Mouse (Mus musculus) midbrain, embryonic 11.5 days (tissue): ENCODE results near the gene Col27a1. TPM values are rescaled to one million over a fixed set of nuclear protein-coding genes. Genes with fewer than 3 reads are reported as not detected.

Experiments used
- ATAC-seq: fragments of 200-750 bp; cut with Nextera tagmentation; 2 replicates; pipeline ENCODE4 v1.8.0; 2017; ENCODE audit warnings: moderate TSS enrichment, moderate library complexity; ENCODE audit not compliant: low FRiP score
- DNase-seq: peaks from one replicate; pipeline ENCODE4 v3.0.0; 2015; ENCODE audit warnings: low spot score; ENCODE audit errors: missing footprints
- H3K27ac ChIP-seq: fragments of 300-500 bp; sonication (generic); 2 replicates; pipeline ENCODE4 v1.5.1; 2014; ENCODE audit warnings: low read depth, low read length
- H3K27me3 ChIP-seq: fragments of 300-500 bp; sonication (generic); 2 replicates; pipeline ENCODE4 v1.6.1; 2014; ENCODE audit warnings: mild to moderate bottlenecking, low read length, moderate library complexity, mixed read lengths; ENCODE audit not compliant: control insufficient read depth, insufficient read depth
- H3K36me3 ChIP-seq: fragments of 300-500 bp; sonication (generic); 2 replicates; pipeline ENCODE4 v1.6.1; 2014; ENCODE audit warnings: mild to moderate bottlenecking, low read length, moderate library complexity, mixed read lengths; ENCODE audit not compliant: control insufficient read depth, insufficient read depth
- H3K4me1 ChIP-seq: fragments of 300-500 bp; sonication (generic); 2 replicates; pipeline ENCODE4 v1.6.1; 2014; ENCODE audit warnings: low read length; ENCODE audit not compliant: control insufficient read depth, insufficient read depth
- H3K4me2 ChIP-seq: fragments of 300-500 bp; sonication (generic); 2 replicates; pipeline ENCODE4 v1.6.1; 2014; ENCODE audit warnings: mild to moderate bottlenecking, moderate library complexity
- H3K4me3 ChIP-seq: fragments of 300-500 bp; sonication (generic); 2 replicates; pipeline ENCODE4 v1.5.1; 2014; ENCODE audit warnings: low read depth, low read length
- H3K9ac ChIP-seq: fragments of 300-500 bp; sonication (generic); 2 replicates; pipeline ENCODE4 v1.6.1; 2014; ENCODE audit warnings: low read length
- H3K9me3 ChIP-seq: fragments of 300-500 bp; sonication (generic); 2 replicates; pipeline ENCODE4 v1.6.1; 2016; ENCODE audit warnings: low read length; ENCODE audit not compliant: control insufficient read depth
- WGBS: fragments of 180-500 bp; shearing (Covaris S2); extraction: QIAGEN DNeasy Blood & Tissue Kit; methylation state at CpG from one replicate; pipeline ENCODE4 v1.1.7; 2014; 5-methylcytosine and 5-hydroxymethylcytosine counted together
- polyA plus RNA-seq: library from polyadenylated mRNA; unstranded; fragments of >200 nt; fragmentation: Nextera tagmentation; extraction: Ambion mirVana; gene quantifications from 2 replicates; pipeline ENCODE4 v1.2.1, GENCODE M21; 2014

The Col27a1 gene
- polyA plus RNA-seq, 1 experiment from 2014 or later, result 2.3 TPM

DNA sequence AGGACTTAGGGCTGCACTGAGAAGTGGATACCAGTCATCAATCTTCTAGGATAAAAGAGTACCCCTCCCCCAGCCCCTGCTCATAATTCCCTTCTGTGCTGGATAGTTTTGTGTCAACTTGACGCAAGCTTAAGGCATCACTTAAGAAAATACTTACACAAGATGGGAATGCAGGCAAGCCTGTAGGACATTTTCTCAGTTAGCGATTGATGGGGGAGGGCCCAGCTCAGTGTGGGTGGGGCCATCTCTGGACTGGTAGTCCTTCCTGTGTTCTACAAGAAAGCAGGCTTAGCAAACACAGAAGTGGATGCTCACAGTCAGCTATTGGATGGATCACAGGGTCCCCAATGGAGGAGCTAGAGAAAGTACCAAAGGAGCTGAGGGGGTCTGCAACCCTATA, 19.4 kb upstream of the Col27a1 start:
- no peak overlapping the region for H3K27ac ChIP-seq
- DNase-seq (no peak), ATAC-seq (no peak)
- no peak overlapping the region for H3K9ac ChIP-seq
- H3K9me3 ChIP-seq, result no peaks in the 10 kb centered on the region
- no peak overlapping the region for H3K4me3 ChIP-seq
- H3K27me3 ChIP-seq, result no peaks in the 10 kb centered on the region
- WGBS, result 89% methylated on average over 2 of the region's 2 CpGs
- no peaks in the 10 kb centered on the region for H3K36me3 ChIP-seq
- no peaks in the 10 kb centered on the region for H3K4me1 ChIP-seq
- H3K4me2 ChIP-seq, result no peak overlapping the region

DNA sequence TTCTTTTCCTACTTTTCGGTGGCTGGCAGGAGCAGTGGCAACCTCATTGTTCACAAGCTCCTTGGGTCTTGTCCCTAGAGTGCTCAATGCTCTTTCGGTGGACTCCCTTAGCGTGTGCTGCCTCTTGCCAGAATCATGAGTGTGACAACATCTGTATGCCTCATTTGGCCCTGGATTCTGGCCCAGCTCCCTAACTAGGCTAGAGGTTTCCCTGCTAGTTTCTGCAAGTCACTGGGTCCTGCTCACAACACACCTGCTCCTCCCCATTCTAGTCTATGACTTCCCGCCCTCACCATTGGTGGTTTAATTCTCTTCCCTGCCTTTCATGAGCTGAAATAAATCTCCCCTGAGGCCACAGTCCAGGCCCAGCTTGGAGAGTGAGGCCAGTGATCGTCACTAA, 14.4 kb upstream of the Col27a1 start:
- no peaks in the 10 kb centered on the region for H3K27me3 ChIP-seq
- ATAC-seq (no peak), DNase-seq (no peak)
- no peaks in the 10 kb centered on the region for H3K9me3 ChIP-seq
- no peak overlapping the region for H3K27ac ChIP-seq
- 90% methylated on average over 5 of the region's 5 CpGs for WGBS
- no peaks in the 10 kb centered on the region for H3K36me3 ChIP-seq
- H3K9ac ChIP-seq, result no peak overlapping the region
- H3K4me3 ChIP-seq, result no peak overlapping the region
- H3K4me2 ChIP-seq, result no peak overlapping the region
- H3K4me1 ChIP-seq, result no peaks in the 10 kb centered on the region

DNA sequence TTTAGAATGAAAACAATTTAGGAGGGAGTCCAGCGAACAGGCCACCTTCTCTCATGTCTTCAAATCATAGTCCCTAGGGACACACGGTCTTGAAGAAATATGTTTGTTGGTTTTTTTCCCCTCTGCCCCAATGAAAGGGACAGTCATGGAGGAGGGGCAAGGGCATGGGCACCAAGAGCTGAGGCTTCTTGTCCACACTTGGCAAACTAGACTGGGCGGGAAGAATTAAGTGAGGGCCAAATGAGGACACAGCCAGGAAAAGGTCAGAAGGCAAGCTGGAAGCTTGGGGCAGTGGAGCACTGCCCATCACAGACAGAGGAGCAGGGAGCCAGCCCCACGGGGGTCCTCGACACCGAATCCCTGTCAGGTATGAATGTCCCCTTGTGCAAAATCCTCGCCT, 9.9 kb upstream of the Col27a1 start:
- H3K27me3 ChIP-seq, result no peaks in the 10 kb centered on the region
- no peaks in the 10 kb centered on the region for H3K4me1 ChIP-seq
- H3K4me2 ChIP-seq, result no peak overlapping the region
- H3K9ac ChIP-seq, result no peak overlapping the region
- H3K4me3 ChIP-seq, result no peak overlapping the region
- no peaks in the 10 kb centered on the region for H3K9me3 ChIP-seq
- no peak overlapping the region for H3K27ac ChIP-seq
- ATAC-seq (no peak), DNase-seq (peak; percentile 49)
- 94% methylated on average over 7 of the region's 7 CpGs for WGBS
- H3K36me3 ChIP-seq, result no peaks in the 10 kb centered on the region

DNA sequence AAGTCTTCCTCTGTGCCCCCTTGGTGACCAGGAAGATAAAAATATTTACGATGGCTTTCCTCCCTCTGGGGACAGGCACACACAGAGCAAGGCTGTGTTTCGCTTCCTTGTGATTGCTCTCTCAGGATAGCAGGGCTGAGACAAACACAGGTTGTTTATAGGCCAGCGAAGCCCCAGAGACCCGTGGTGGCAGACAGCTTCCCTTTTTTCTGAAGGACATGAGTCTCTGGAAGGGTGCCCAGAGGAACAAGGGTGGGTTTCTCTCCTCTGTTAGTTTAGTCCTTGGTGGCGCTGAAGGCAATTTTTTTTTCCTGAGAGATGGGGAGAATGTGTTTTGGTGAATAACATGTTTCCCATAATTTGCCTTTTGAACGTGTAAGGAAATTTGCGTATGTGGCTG, 8.2 kb upstream of the Col27a1 start:
- no peak overlapping the region for H3K4me3 ChIP-seq
- ATAC-seq (no peak), DNase-seq (peak; percentile 31)
- no peaks in the 10 kb centered on the region for H3K27me3 ChIP-seq
- H3K36me3 ChIP-seq, result no peaks in the 10 kb centered on the region
- no peaks in the 10 kb centered on the region for H3K9me3 ChIP-seq
- WGBS, result 85% methylated on average over 7 of the region's 7 CpGs
- no peaks in the 10 kb centered on the region for H3K4me1 ChIP-seq
- no peak overlapping the region for H3K4me2 ChIP-seq
- no peak overlapping the region for H3K9ac ChIP-seq
- H3K27ac ChIP-seq, result no peak overlapping the region

DNA sequence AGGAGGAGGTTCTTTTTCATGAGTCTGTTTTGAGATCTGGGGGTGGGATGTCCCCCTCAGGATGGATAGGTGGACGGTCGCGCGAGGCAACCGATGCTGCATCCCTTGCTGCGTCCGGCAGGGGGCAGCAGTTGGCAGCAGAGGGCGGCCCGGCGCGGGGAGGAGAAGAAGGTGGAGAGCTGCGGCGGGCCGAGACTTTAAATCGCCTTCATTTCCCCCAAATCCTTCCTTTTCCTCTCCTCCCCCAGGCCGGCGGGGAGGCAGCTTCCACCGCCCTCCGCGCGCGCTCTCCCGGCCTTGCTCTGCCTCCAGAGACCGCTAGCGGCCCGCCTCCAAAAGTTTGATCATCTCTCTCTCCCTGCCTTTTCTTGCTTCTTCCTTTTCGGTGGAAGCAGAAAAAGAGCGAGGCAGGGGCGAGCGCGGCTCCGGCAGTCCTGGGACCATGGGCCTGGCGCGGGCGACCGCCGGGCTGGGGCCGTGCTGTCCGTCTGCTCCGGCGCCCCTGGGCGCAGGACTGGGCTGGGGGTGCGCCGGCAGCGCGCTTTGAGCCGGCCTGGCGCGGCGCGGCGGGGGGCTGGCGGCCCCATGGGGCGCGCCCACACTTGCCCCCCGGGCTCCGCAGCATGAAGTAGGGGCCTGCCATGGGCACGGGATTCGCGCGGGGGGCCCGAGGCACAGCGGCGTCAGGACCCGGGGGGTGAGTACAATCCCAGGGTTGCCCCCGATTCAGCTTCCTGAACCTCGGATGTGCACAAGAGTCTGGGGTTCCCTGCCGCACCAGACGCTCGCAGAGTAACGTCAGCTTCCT, 1.6 kb downstream of the Col27a1 start:
- Histone ChIP-seq H3K27me3 (peaks cover 31% of the 10 kb centered on the region), H3K4me2 (peak overlapping the region; percentile 100), H3K36me3 (no peaks in the 10 kb centered on the region), H3K4me3 (peak overlapping the region; percentile 74), H3K27ac (no peak overlapping the region), H3K9me3 (no peaks in the 10 kb centered on the region), H3K9ac (peak overlapping the region; percentile 80), H3K4me1 (peaks cover 14% of the 10 kb centered on the region)
- ATAC-seq (peak; percentile 74), DNase-seq (peak; percentile 98)
- WGBS, result under 1% methylated on average over 48 of the region's 71 CpGs

DNA sequence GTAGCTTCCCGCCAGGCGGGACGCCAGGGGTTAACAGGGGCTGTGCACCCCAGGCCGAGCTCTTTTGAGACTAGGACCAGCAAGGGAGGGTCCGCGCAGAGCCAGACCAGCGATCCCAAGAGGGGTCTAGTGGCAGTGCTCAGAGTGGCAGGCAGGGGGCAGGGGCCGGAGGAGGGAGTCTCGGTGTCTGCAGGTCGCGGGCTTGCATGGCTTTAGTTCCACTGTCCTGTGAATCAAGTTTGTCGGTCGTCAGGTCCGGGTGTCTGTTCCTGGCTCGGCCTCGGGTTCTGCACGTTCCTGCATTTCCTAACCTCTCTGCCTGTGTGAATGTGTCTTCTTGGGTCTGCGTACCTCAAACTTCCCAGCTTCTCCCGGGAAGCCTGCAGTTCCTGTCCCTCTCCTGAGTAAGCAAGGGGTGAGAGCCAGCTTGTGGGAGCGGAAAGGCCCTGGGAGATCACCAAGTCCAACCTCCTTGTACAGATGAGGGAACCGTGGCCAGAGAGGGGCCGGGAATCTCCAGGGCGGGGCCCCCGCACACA, 2.3 kb downstream of the Col27a1 start:
- H3K4me2 ChIP-seq, result peak overlapping the region; percentile 100
- no peak overlapping the region for H3K27ac ChIP-seq
- peak overlapping the region; percentile 74 for H3K4me3 ChIP-seq
- peaks cover 31% of the 10 kb centered on the region for H3K27me3 ChIP-seq
- no peaks in the 10 kb centered on the region for H3K9me3 ChIP-seq
- DNase-seq, result peak; percentile 98
- H3K9ac ChIP-seq, result peak overlapping the region; percentile 80
- peaks cover 14% of the 10 kb centered on the region for H3K4me1 ChIP-seq
- WGBS, result 3% methylated on average over 24 of the region's 24 CpGs
- ATAC-seq, result peak; percentile 81
- H3K36me3 ChIP-seq, result no peaks in the 10 kb centered on the region

DNA sequence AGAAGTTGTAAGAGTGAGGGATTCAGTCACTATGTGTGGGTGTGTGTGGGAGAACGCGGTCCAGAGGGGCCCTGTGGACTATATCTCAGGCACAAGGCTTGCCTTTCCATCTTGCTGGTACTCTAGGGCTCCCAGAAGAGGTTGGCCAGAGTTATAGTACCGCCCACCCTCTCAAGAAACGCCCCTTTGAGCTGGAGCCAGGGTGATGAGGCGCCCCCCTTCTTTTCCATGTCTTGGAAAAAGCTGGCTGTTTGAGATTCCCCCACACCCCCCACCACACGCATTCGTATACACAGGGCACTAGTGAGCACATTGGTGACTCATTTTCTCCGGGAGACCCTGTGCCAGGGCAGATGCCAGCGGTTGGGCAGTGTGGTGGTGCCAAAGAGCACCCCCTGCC, 2.8 kb downstream of the Col27a1 start:
- H3K27ac ChIP-seq, result no peak overlapping the region
- H3K4me2 ChIP-seq, result peak overlapping the region; percentile 100
- H3K9ac ChIP-seq, result peak overlapping the region; percentile 80; the same call in 1 of the 2 replicates
- ATAC-seq (peak; percentile 41), DNase-seq (no peak)
- peaks cover 31% of the 10 kb centered on the region for H3K27me3 ChIP-seq
- peak overlapping the region; percentile 74 for H3K4me3 ChIP-seq
- H3K9me3 ChIP-seq, result no peaks in the 10 kb centered on the region
- 30% methylated on average over 9 of the region's 9 CpGs for WGBS
- peaks cover 14% of the 10 kb centered on the region for H3K4me1 ChIP-seq
- no peaks in the 10 kb centered on the region for H3K36me3 ChIP-seq

DNA sequence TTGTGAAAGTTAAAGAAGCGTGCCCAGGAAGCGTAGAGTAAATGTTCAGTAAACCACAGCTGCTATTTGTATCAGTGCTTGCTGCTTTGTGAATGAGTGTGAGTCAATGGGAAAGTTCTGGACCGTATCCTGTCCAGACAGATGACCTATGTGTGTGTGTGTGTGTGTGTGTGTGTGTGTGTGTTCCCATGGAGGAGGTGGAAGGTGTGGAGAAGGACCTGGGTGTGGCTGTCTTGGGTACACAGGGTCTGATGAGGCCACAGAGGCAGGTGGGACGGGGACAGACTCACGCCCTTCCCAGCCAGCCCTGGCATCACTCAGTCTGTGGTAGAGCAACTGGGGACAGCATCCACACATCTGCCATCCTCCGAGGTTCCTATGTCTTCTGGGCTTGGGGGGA, 3.7 kb downstream of the Col27a1 start:
- Histone ChIP-seq H3K4me1 (peaks cover 14% of the 10 kb centered on the region), H3K27ac (no peak overlapping the region), H3K4me2 (no peak overlapping the region), H3K4me3 (no peak overlapping the region), H3K36me3 (no peaks in the 10 kb centered on the region), H3K9me3 (no peaks in the 10 kb centered on the region), H3K27me3 (peaks cover 25% of the 10 kb centered on the region), H3K9ac (no peak overlapping the region)
- WGBS, result 92% methylated on average over 6 of the region's 6 CpGs
- DNase-seq (no peak), ATAC-seq (no peak)

DNA sequence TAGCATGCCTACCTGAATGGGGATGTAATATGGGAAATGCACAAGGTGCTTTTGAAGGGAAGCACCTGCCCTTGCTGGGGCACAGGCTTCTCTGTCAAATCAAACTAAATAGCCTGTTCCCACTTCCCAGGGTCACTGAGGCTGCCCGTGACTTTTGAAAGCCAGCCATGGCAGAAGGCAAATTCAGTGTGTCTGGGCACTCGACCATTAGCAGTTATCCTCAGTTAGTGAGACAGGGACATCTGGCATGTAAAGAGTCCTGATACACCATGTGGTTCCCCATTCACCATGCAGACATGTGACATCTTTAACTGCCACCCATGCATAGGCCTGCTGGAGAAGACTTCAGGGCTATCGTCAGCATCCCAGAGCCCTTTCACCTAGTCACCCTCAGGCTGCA, 5.3 kb downstream of the Col27a1 start:
- Histone ChIP-seq H3K4me1 (peaks cover 9% of the 10 kb centered on the region), H3K27me3 (peaks cover 10% of the 10 kb centered on the region), H3K9me3 (no peaks in the 10 kb centered on the region), H3K36me3 (no peaks in the 10 kb centered on the region), H3K27ac (no peak overlapping the region), H3K4me3 (no peak overlapping the region), H3K9ac (no peak overlapping the region), H3K4me2 (no peak overlapping the region)
- DNase-seq (no peak), ATAC-seq (no peak)
- 86% methylated on average over 3 of the region's 3 CpGs for WGBS
